Mouse (Mus musculus) layer of hippocampus, adult 8-10 months (tissue): Measurements from ENCODE around the gene Bhlhe23. TPM values are rescaled to one million over a fixed set of nuclear protein-coding genes. Genes with fewer than 3 reads are reported as not detected.

ENCODE experiments used
- DNase-seq, 2 experiments: peaks; one replicate each; pipeline ENCODE4 v3.0.0; 2022; ENCODE audit warnings: low spot score in 2 of 2
- total RNA-seq, 4 experiments: library from RNA; stranded (reverse); gene quantifications; 2 replicates each; pipeline ENCODE4 v1.2.4; 2022

The Bhlhe23 gene
- total RNA-seq, result not detected

- no peak for DNase-seq
Measured at GRCm38 (mm10) chr2:180776793-180777192, at the start of gene Bhlhe23. Bhlhe23 (minus strand) TSS chr2:180776900.

GRCm38 (mm10) chr2:180825147-180825941 is 48.6 kb upstream of the Bhlhe23 start:
- peak in 1 of 2 experiments; percentile 62 for DNase-seq

- no peak for DNase-seq
Measured at GRCm38 (mm10) chr2:180824724-180825123, 48.0 kb upstream of the Bhlhe23 start.

DNA sequence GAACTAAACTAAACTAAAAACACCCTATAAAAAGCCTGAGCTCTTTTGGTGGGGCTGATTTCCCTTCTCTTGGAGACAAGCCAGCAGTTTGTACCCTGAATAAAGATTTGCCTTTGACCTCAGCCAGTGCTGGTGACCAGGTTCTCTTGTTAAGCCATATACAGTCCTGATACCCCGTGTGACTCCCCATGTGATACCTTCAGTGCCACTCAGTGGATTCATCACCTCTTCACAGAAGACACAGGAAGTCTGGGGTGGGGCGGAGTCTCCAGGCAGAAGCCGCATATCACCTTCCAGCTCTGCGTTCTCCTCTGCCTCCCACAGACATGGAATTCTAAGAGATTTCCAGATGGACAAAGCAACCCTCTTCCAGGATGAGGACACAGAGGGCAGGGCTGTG is 47.4 kb upstream of the Bhlhe23 start:
- DNase-seq, result no peak

DNA sequence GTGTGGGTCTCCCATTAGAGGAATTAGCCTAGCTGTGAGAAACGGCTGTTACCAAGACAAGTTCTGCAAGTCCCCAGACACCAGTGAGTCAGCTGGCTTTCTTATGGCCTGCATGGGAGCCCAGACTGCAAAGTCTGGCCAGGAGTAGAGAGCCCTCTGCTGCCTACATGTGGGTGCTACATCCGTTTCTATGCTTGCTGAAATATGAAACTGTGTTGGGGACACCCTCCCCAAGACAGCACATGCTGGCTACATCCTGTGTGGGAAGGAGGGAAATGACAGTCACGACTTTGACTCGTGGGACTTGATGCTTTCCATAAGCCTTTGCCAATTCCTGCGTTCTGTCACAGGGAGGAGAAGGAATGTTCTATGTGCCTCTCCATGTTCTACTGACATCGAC is 45.8 kb upstream of the Bhlhe23 start:
- peak; percentile 63 to 70 for DNase-seq

DNA sequence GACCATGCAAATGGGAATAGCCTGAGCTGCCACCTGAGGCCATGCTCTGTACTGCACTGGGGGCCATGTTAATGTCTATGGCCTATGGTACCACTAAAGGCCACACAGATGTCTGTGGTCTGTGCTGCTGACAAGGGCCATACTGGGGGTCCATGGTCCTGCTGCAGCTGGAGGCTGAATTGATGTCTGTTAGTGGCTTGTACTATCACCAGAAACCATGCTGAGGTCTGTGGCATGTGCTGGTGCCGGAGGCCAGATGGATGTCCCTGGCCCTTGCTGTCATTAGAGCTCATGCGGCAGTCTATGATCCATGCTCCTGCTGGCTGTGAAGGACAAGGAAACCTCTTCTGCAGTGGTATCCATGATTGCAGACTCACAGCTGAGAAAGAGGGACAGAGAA is 42.8 kb upstream of the Bhlhe23 start:
- no peak for DNase-seq

DNA sequence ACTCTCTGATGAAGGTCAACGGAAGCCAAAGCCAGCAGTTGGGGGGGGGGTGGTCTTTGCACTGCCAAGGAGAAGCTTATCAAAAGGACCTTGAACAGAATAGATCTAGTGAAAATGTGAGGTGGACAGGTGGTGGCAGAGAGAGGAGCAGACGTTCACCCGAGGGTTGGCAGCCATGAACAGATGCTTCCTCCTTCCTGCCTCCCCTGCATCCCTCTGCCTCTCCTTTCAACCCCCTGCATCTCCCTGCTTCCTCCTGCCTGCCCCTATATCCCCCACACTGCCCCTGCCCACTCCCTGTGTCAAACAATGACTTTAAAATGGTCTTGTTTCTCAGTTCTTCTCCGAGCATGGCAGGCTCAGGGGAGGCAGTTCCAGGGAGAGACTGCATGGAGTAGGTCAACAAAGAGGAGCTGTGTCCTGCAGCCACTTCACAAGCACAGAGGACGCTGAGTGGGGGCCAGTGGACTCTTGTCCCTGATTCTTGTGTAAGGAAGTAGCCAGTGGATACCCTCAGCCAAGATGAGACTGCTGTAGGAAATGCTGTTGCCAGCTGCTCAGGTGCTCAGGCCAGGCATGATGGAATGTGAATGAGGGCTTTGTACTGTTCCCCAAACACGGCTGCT is 39.9 kb upstream of the Bhlhe23 start:
- no peak for DNase-seq

DNA sequence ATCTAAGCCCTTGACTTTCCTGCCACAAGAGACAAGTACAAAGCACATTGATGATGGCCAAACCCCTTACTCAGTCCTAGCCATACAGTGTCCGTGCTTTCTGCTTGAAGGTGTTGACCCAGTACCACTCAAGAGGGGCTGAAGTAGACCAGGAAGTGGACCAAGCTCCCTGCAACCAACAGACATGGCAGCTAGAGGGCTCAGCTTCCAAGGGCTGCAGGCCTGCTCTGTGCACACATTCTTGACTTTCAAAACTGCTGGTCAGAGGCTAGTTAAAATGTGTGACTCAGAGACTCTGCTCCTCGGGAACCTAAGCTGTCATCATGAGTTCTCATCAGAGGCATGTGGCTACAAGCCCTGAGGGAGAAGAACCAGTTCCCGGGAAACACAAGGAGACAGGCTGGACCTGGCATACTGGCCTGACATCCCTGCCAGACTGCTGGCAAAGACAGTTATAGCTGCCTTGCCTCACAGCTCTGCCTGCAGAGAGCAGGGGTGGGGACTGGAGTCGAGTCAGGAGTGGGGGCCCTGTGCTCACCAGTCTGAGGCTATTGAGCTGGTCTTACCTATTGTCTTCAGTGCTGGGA is 37.4 kb upstream of the Bhlhe23 start:
- DNase-seq, result no peak

GRCm38 (mm10) chr2:180811002-180811401 is 34.3 kb upstream of the Bhlhe23 start:
- DNase-seq, result no peak

DNA sequence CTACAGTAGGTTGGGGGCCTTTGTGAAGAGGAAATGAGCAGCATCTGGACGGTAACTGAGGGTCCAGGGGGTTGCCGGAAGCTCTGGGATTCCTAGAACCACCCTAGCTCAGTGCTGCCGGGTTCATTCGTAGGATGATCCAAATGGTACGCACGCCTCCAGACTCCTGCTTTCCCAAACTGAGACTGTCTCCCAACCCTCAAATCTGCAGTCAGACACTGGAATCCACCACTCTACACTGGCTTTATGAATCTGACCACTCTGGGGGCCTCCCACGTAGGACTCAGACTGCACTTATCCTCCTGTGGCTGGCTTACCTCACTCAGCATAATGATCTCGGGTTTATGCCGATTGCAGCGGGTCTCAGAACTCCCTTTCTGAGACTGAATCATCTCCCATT is 32.8 kb upstream of the Bhlhe23 start:
- DNase-seq, result peak in 1 of 2 experiments; percentile 37

DNA sequence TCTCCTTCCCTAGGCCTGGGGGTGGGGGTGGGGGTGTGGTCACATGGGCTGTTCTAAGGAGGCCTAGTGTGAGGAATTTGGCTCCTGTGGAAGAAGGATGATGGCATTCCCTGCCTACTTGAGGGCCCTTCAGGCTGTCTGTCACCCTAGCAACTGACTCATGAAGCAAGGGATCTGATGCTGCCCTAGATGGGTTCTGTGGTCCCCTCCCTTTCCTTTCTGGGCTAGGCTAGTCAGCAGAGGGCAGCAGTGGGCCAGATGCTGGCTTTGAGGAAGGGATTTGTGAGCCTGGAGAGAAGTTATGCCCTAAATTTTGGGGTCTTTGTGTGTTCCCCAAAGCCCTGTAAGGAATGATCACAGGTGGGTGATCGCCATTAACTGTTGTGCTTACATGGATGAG is 29.3 kb upstream of the Bhlhe23 start:
- peak; percentile 48 to 49 for DNase-seq

- DNase-seq, result no peak
Measured at GRCm38 (mm10) chr2:180796008-180796407, 19.3 kb upstream of the Bhlhe23 start.

DNA sequence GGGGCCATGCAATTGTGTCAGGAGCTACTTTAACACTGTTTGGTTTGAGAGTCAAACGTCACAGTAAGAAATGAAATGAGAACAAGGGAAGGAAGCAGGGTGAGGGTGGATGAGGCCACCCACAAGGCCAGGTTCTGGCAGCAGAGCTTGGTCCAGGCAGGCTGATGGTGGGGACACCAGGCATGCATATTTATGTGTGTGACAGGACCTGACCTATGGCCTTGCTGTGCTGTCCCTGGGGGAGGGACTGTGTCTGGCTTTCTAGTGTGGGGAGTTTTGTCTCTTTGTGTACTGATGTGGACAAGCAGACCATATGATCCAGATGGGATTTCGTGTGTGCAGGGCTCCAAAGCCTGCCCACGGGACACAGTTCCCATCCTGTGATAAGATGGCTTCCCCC is 18.9 kb upstream of the Bhlhe23 start:
- no peak for DNase-seq

GRCm38 (mm10) chr2:180794422-180794821 is 17.7 kb upstream of the Bhlhe23 start:
- no peak for DNase-seq

- DNase-seq, result peak in 1 of 2 experiments; percentile 64
Measured at GRCm38 (mm10) chr2:180791674-180792073, 15.0 kb upstream of the Bhlhe23 start.

DNA sequence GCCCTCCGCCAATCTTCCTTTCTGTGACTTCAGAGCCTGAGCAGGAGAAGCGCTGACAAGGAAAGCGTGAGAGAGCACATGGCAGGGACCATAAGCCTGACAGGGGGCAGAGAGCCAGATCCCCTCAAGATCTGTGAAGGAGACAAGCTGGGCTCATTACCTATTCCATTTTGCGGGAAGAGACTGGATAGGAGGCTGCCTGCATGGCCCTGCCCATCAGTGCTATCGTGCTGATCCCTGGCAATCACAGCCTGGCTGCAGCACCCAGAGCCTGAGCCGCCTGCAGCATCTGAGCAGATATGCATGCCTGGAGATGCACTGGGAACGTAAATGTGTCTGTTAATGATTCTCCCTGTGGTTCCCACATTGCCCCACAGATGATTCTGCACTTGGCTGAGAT is 12.1 kb upstream of the Bhlhe23 start:
- no peak for DNase-seq

GRCm38 (mm10) chr2:180788386-180788785 is 11.7 kb upstream of the Bhlhe23 start:
- no peak for DNase-seq

DNA sequence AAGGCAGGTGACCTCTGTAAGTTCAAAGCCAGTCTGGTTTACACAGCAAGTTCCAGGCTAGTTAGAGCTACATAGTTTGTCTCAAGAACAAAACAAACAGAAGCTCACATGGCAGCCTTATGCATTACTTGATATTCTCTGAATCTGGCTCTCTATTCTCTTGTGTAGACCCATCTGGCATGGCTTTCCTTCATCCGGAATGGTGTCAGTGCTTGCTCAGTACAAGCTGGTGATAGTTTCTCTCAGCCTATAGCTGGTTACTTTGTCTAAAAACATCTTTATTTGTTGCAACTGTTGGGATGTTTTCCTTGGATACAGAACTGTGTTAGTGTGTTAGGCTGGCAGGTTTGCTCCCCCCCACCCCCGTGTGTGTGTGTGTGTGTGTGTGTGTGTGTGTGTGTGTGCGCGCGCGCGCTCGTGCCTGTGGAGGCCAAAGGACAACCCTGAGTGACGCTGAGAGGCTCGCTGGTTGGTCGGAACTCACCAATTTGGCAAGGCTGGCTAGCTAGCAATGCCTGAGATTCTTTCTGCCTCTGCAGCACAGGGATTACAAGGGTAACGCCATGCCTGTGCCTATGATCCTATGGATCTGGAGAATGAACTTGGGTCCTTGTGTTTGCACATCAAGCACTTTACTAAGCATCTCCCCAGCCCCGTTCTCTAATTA is 11.0 kb upstream of the Bhlhe23 start:
- no peak for DNase-seq

DNA sequence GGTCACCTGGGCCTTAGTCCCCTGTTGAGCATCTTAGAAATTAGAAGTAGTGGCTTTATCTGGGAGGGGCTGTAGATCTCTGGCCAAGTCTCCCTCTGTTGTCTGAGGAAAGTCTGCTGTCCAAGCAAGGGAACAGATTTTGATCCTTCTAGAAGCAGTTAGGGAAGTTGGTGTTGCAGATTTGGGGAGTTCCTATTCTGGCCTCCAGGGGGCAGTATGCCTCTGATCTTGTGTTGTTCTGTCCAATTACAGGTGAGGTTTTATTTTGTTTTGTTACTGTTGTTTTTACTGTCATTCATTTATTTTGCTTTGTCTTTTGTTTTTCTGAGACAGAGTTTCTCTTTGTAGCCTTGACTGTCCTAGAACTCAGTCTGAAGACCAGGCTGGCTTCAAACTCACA is 10.0 kb upstream of the Bhlhe23 start:
- peak in 1 of 2 experiments; percentile 44 for DNase-seq

GRCm38 (mm10) chr2:180780282-180780681 is 3.6 kb upstream of the Bhlhe23 start:
- DNase-seq, result no peak

GRCm38 (mm10) chr2:180779226-180780104 is 2.8 kb upstream of the Bhlhe23 start:
- peak; percentile 28 to 53 for DNase-seq
